Mouse (Mus musculus) bone marrow, adult 2 months (tissue): ENCODE results near the gene Pold3.
A peak's percentile ranks its signal among the peaks of the same experiment; 100 is the strongest.

Source experiments
- CTCF ChIP-seq: fragments of 200-500 bp; IDR thresholded peaks from 2 replicates; pipeline ENCODE4 v1.5.1; 2011; ENCODE audit warnings: low read length, control low read depth; ENCODE audit not compliant: control insufficient read depth, insufficient read depth
- POLR2A ChIP-seq: fragments of 200-500 bp; IDR thresholded peaks from 2 replicates; pipeline ENCODE4 v1.6.1; 2011; ENCODE audit warnings: low read depth, mild to moderate bottlenecking, control low read depth, low read length, borderline replicate concordance; ENCODE audit not compliant: control insufficient read depth

- no peak for TF ChIP-seq POLR2A
- peak; percentile 82 for TF ChIP-seq CTCF
Observed at GRCm38 (mm10) chr7:100123486-100123885, 2.1 kb upstream of the Pold3 start.
